Mouse (Mus musculus) heart, postnatal 25 days (tissue): ENCODE measurements around the gene Atp8a2. TPM values are rescaled to one million over a fixed set of nuclear protein-coding genes. Genes with fewer than 3 reads are reported as not detected.
"Not testable (repeated sequence)": the region's sequence is repeated elsewhere in the genome, so short reads cannot be mapped to it uniquely, and the experiment has no call there.

Experiments
- DNase-seq: peaks from one replicate; pipeline ENCODE4 v3.0.0; 2022; ENCODE audit warnings: low spot score
- intact Hi-C: fragments of 180-260 bp; cut with DNase I; formaldehyde crosslinking; loops from one replicate; pipeline ENCODE4 v1.15.1; 2025
- total RNA-seq, 2 experiments: library from RNA; stranded (reverse); gene quantifications; 2 replicates each; pipeline ENCODE4 v1.2.3; 2021

Gene Atp8a2
- total RNA-seq, 2 experiments from 2014 or later: 4.9 to 5.5 TPM

GRCm38 (mm10) chr14:59867749-59868148, 329.2 kb downstream of the Atp8a2 start:
- DNase-seq: no peak
- intact Hi-C loops: no loop called here

- intact Hi-C loops: no loop called here
- DNase-seq: no peak
Observed at GRCm38 (mm10) chr14:59866001-59866400, 331.0 kb downstream of the Atp8a2 start.

- DNase-seq: no peak
- intact Hi-C loops: no loop called here
Observed at GRCm38 (mm10) chr14:59862351-59862750, 334.6 kb downstream of the Atp8a2 start.

- intact Hi-C loops: no loop called here
- no peak for DNase-seq
Observed at GRCm38 (mm10) chr14:59859830-59860229, 337.1 kb downstream of the Atp8a2 start.

- DNase-seq: no peak
- intact Hi-C loops: no loop called here
Observed at GRCm38 (mm10) chr14:59858501-59859225, 338.3 kb downstream of the Atp8a2 start.

- no peak for DNase-seq
- intact Hi-C loops: no loop called here
Observed at GRCm38 (mm10) chr14:59853139-59853538, 343.8 kb downstream of the Atp8a2 start.

GRCm38 (mm10) chr14:59846609-59847375, 350.2 kb downstream of the Atp8a2 start:
- DNase-seq: no peak
- intact Hi-C loops: no loop called here

- DNase-seq: no peak
Observed at GRCm38 (mm10) chr14:59843264-59843942, 353.6 kb downstream of the Atp8a2 start.

GRCm38 (mm10) chr14:59839951-59840720, 356.8 kb downstream of the Atp8a2 start:
- no peak for DNase-seq
- intact Hi-C loops: no loop called here

More at GRCm38 (mm10) chr14:59843264-59843942, 353.6 kb downstream of the Atp8a2 start:
- intact Hi-C loops: no loop called here

- DNase-seq, intact Hi-C loops: not testable (repeated sequence)
Observed at GRCm38 (mm10) chr14:59838446-59839259, 358.3 kb downstream of the Atp8a2 start.

- intact Hi-C loops, DNase-seq: not testable (repeated sequence)
Observed at GRCm38 (mm10) chr14:59837691-59838241, 359.2 kb downstream of the Atp8a2 start.

- intact Hi-C loops: no loop called here
- DNase-seq: no peak
Observed at GRCm38 (mm10) chr14:59836876-59837543, 360.0 kb downstream of the Atp8a2 start.

GRCm38 (mm10) chr14:59829580-59829979, 367.4 kb downstream of the Atp8a2 start:
- no peak for DNase-seq
- intact Hi-C loops: no loop called here

GRCm38 (mm10) chr14:59827409-59827808, 369.6 kb downstream of the Atp8a2 start:
- intact Hi-C loops: no loop called here
- no peak for DNase-seq

GRCm38 (mm10) chr14:59820115-59820419, 376.9 kb downstream of the Atp8a2 start:
- intact Hi-C loops: no loop called here
- DNase-seq: no peak

GRCm38 (mm10) chr14:59819215-59820114, 377.5 kb downstream of the Atp8a2 start:
- intact Hi-C loops: no loop called here
- DNase-seq: no peak

- intact Hi-C loops, DNase-seq: not testable (repeated sequence)
Observed at GRCm38 (mm10) chr14:59810316-59810715, 386.7 kb downstream of the Atp8a2 start.
